Mouse (Mus musculus) hindbrain, embryonic 13.5 days (tissue): Measurements from ENCODE around the gene Krtap19-1. TPM values are rescaled to one million over a fixed set of nuclear protein-coding genes. Genes with fewer than 3 reads are reported as not detected.

Source experiments
- ATAC-seq: fragments of 200-750 bp; cut with Nextera tagmentation; 2 replicates; pipeline ENCODE4 v1.8.0; 2017; ENCODE audit warnings: moderate TSS enrichment; ENCODE audit not compliant: low FRiP score
- H3K27ac ChIP-seq: fragments of 300-500 bp; sonication (generic); 2 replicates; pipeline ENCODE4 v1.5.1; 2015; ENCODE audit warnings: inconsistent platforms, mild to moderate bottlenecking, moderate library complexity
- H3K27me3 ChIP-seq: fragments of 300-500 bp; sonication (generic); 2 replicates; pipeline ENCODE4 v1.6.1; 2015; ENCODE audit warnings: mild to moderate bottlenecking, inconsistent platforms
- H3K36me3 ChIP-seq: fragments of 300-500 bp; sonication (generic); 2 replicates; pipeline ENCODE4 v1.6.1; 2015; ENCODE audit warnings: mild to moderate bottlenecking, inconsistent platforms
- H3K4me1 ChIP-seq: fragments of 300-500 bp; sonication (generic); replicated peaks from 2 replicates; pipeline ENCODE4 v1.6.1; 2015; ENCODE audit warnings: inconsistent platforms
- H3K4me2 ChIP-seq: fragments of 300-500 bp; sonication (generic); 2 replicates; pipeline ENCODE4 v1.6.1; 2015; ENCODE audit warnings: inconsistent platforms, mild to moderate bottlenecking, moderate library complexity
- H3K4me3 ChIP-seq: fragments of 300-500 bp; sonication (generic); 2 replicates; pipeline ENCODE4 v1.5.1; 2015; ENCODE audit warnings: mild to moderate bottlenecking, inconsistent platforms
- H3K9ac ChIP-seq: fragments of 300-500 bp; sonication (generic); 2 replicates; pipeline ENCODE4 v1.6.1; 2015; ENCODE audit warnings: mild to moderate bottlenecking, inconsistent platforms
- H3K9me3 ChIP-seq: fragments of 300-500 bp; sonication (generic); 2 replicates; pipeline ENCODE4 v1.6.1; 2016; ENCODE audit warnings: inconsistent platforms
- WGBS: fragments of 180-500 bp; shearing (Covaris S2); methylation state at CpG from one replicate; pipeline ENCODE4 v1.1.7; 2015; 5-methylcytosine and 5-hydroxymethylcytosine counted together
- polyA plus RNA-seq: library from polyadenylated mRNA; unstranded; fragments of >200 nt; fragmentation: Nextera tagmentation; extraction: Ambion mirVana; gene quantifications from 2 replicates; pipeline ENCODE4 v1.2.1, GENCODE M21; 2015

The Krtap19-1 gene
- polyA plus RNA-seq, 1 experiment from 2014 or later: not detected

GRCm38 (mm10) chr16:88820066-88820465, 49.1 kb downstream of the Krtap19-1 start, which contains the start of gene Krtap15:
Gene Krtap15 (plus strand): TSS chr16:88820215.
- Histone ChIP-seq H3K4me3 (no peak within 1 kb of the TSS), H3K4me1 (no peaks in the 10 kb centered on the region), H3K27me3 (no peaks in the 10 kb centered on the region), H3K9ac (no peak within 1 kb of the TSS), H3K4me2 (no peak within 1 kb of the TSS), H3K9me3 (no peaks in the 10 kb centered on the region), H3K27ac (no peak within 1 kb of the TSS), H3K36me3 (no peaks in the 10 kb centered on the region)
- no peak for ATAC-seq
- WGBS: 89% methylated on average over 3 of the region's 3 CpGs

Other genes with a start within 250 kb of the Krtap19-1 start
- not detected in 2 replicates for gene 2310079G19Rik, start 241.7 kb downstream of the Krtap19-1 start, polyA plus RNA-seq
- gene Krtap26-1, start 221.6 kb downstream of the Krtap19-1 start, polyA plus RNA-seq: not detected in 2 replicates
- not detected in 2 replicates for gene Krtap27-1, start 197.7 kb downstream of the Krtap19-1 start, polyA plus RNA-seq
- gene 2310061N02Rik, start 161.4 kb downstream of the Krtap19-1 start, polyA plus RNA-seq: not detected in 2 replicates
- not detected in 2 replicates for gene Krtap13-1, start 140.5 kb downstream of the Krtap19-1 start, polyA plus RNA-seq
- not detected in 2 replicates for gene Krtap13, start 117.8 kb downstream of the Krtap19-1 start, polyA plus RNA-seq
- gene 2310034C09Rik, start 110.6 kb downstream of the Krtap19-1 start, polyA plus RNA-seq: not detected in 2 replicates
- not detected in 2 replicates for gene 2310057N15Rik, start 95.2 kb downstream of the Krtap19-1 start, polyA plus RNA-seq
- not detected in 2 replicates for gene Gm5965, start 91.5 kb downstream of the Krtap19-1 start, polyA plus RNA-seq
- not detected in 2 replicates for gene Gm20741, start 57.2 kb downstream of the Krtap19-1 start, polyA plus RNA-seq
- gene Krtap15, start 49.2 kb downstream of the Krtap19-1 start, polyA plus RNA-seq: not detected in 2 replicates
- gene Krtap14, start 43.3 kb downstream of the Krtap19-1 start, polyA plus RNA-seq: not detected in 2 replicates
- gene Krtap19-2, start 4.9 kb upstream of the Krtap19-1 start, polyA plus RNA-seq: not detected in 2 replicates
- not detected in 2 replicates for gene Krtap19-3, start 8.6 kb upstream of the Krtap19-1 start, polyA plus RNA-seq
- not detected in 2 replicates for gene Krtap19-4, start 15.7 kb upstream of the Krtap19-1 start, polyA plus RNA-seq
- gene Krtap19-5, start 27.0 kb upstream of the Krtap19-1 start, polyA plus RNA-seq: not detected in 2 replicates
- gene Krtap19-9b, start 62.9 kb upstream of the Krtap19-1 start, polyA plus RNA-seq: not detected in 2 replicates
- gene Krtap16-3, start 93.5 kb upstream of the Krtap19-1 start, polyA plus RNA-seq: not detected in 2 replicates
- gene Krtap22-2, start 141.3 kb upstream of the Krtap19-1 start, polyA plus RNA-seq: not detected in 2 replicates
- not detected in 2 replicates for gene Gm10229, start 145.9 kb upstream of the Krtap19-1 start, polyA plus RNA-seq
- gene Krtap6-1, start 162.3 kb upstream of the Krtap19-1 start, polyA plus RNA-seq: not detected in 2 replicates
- not detected in 2 replicates for gene Gm10228, start 172.1 kb upstream of the Krtap19-1 start, polyA plus RNA-seq
- gene Krtap6-5, start 178.5 kb upstream of the Krtap19-1 start, polyA plus RNA-seq: not detected in 2 replicates
- not detected in 2 replicates for gene 1110025L11Rik, start 194.6 kb upstream of the Krtap19-1 start, polyA plus RNA-seq
- not detected in 2 replicates for gene Krtap6-3, start 214.6 kb upstream of the Krtap19-1 start, polyA plus RNA-seq